Mouse (Mus musculus) megakaryocyte, embryonic 14.5 days (primary cell): Measurements from ENCODE around the gene Dqx1.

Experiments
- FLI1 ChIP-seq: IDR thresholded peaks from 2 replicates; pipeline ENCODE4 v1.6.1; 2012; ENCODE audit warnings: low read length, inconsistent platforms, mixed read lengths
- GATA1 ChIP-seq: IDR thresholded peaks from 3 replicates; pipeline ENCODE4 v1.6.1; 2012; ENCODE audit warnings: mixed read lengths, low read length, inconsistent platforms, borderline replicate concordance

- TF ChIP-seq GATA1: no peak
- TF ChIP-seq FLI1: no peak
Observed at GRCm38 (mm10) chr6:83086121-83087035, 28.7 kb downstream of the Dqx1 start, which contains the start of gene Lbx2.
